Mouse (Mus musculus) adrenal gland (tissue): ENCODE results near the gene Thyn1.

Source experiments
- intact Hi-C: fragments of 180-260 bp; cut with DNase I; formaldehyde crosslinking; loops from one replicate; pipeline ENCODE4 v1.15.1; 2025
- long read RNA-seq, 2 experiments: library from polyadenylated mRNA; unstranded; transcript quantifications; one replicate each; pipeline ENCODE4 v2.0.0; 2020; ENCODE audit warnings: borderline replicate concordance in 1 of 2; ENCODE audit not compliant: insufficient replicate concordance in 1 of 2

Thyn1 gene
- long read RNA-seq, experiment 1, transcript Thyn1-201 (8 exons, 918 nt) = major isoform, 12 of 15 reads
- long read RNA-seq, experiment 1, partial matches to known transcripts = 0 of 15 reads
- long read RNA-seq, experiment 1, other reads (novel, unspliced or antisense) = 2 of 15 reads
- long read RNA-seq, experiment 2, transcript Thyn1-203 (7 exons, 775 nt) = minor isoform, 8 of 26 reads
- long read RNA-seq, experiment 2, transcript Thyn1-201 (8 exons, 918 nt) = major isoform, 12 of 26 reads
- long read RNA-seq, experiment 2, partial matches to known transcripts = 1 of 26 reads
- long read RNA-seq, experiment 2, other reads (novel, unspliced or antisense) = 4 of 26 reads

GRCm38 (mm10) chr9:26999461-27000395 lies at the start of gene Thyn1, which contains the start of gene Acad8:
TSS of gene Thyn1 (plus strand) at chr9:26999710.
TSS of gene Acad8 (minus strand) at chr9:26999566.
- intact Hi-C loops = loop anchor here (5.0 kb wide), 1 partner anchor 33 kb away; the partner anchor contains the start of genes Ncapd3 and Vps26b

- intact Hi-C loops = no loop called here
These were observed 21.8 kb upstream of the Thyn1 start for GRCm38 (mm10) chr9:26977754-26978153.

GRCm38 (mm10) chr9:26978776-26979175 lies 20.7 kb upstream of the Thyn1 start:
- intact Hi-C loops = no loop called here

- intact Hi-C loops = no loop called here
These were observed 14.4 kb upstream of the Thyn1 start for GRCm38 (mm10) chr9:26985090-26985613.

GRCm38 (mm10) chr9:26985668-26986277 lies 13.7 kb upstream of the Thyn1 start:
- intact Hi-C loops = no loop called here

GRCm38 (mm10) chr9:26990181-26990580 lies 9.3 kb upstream of the Thyn1 start:
- intact Hi-C loops = no loop called here

- intact Hi-C loops = no loop called here
These were observed 6.4 kb upstream of the Thyn1 start for GRCm38 (mm10) chr9:26993118-26993517.

GRCm38 (mm10) chr9:26993900-26994299 lies 5.6 kb upstream of the Thyn1 start:
- intact Hi-C loops = no loop called here

GRCm38 (mm10) chr9:26997062-26997461 lies 2.4 kb upstream of the Thyn1 start:
- intact Hi-C loops = loop anchor here (5.0 kb wide), 1 partner anchor 35 kb away; the partner anchor contains the start of genes Ncapd3 and Vps26b

- intact Hi-C loops = loop anchor here (5.0 kb wide), 1 partner anchor 35 kb away; the partner anchor contains the start of genes Ncapd3 and Vps26b
These were observed 2.0 kb upstream of the Thyn1 start for GRCm38 (mm10) chr9:26997501-26997900.

- intact Hi-C loops = loop anchor here (5.0 kb wide), 1 partner anchor 33 kb away; the partner anchor contains the start of genes Ncapd3 and Vps26b
These were observed 645 bp upstream of the Thyn1 start for GRCm38 (mm10) chr9:26998669-26999460.

- intact Hi-C loops = no loop called here
These were observed 5.7 kb downstream of the Thyn1 start for GRCm38 (mm10) chr9:27005231-27005630.

- intact Hi-C loops = no loop called here
These were observed 6.4 kb downstream of the Thyn1 start for GRCm38 (mm10) chr9:27005933-27006332.

GRCm38 (mm10) chr9:27006866-27007265 lies 7.4 kb downstream of the Thyn1 start:
- intact Hi-C loops = no loop called here

- intact Hi-C loops = no loop called here
These were observed 9.7 kb downstream of the Thyn1 start for GRCm38 (mm10) chr9:27009231-27009630.

GRCm38 (mm10) chr9:27011572-27011971 lies 12.1 kb downstream of the Thyn1 start:
- intact Hi-C loops = no loop called here

- intact Hi-C loops = no loop called here
These were observed 19.5 kb downstream of the Thyn1 start for GRCm38 (mm10) chr9:27018961-27019360.

GRCm38 (mm10) chr9:27023681-27024080 lies 24.2 kb downstream of the Thyn1 start:
- intact Hi-C loops = no loop called here

- intact Hi-C loops = no loop called here
These were observed 27.2 kb downstream of the Thyn1 start for GRCm38 (mm10) chr9:27026708-27027107.
